17 mouse cellular contexts compared by ENCODE assay signal in the genomic region with DNA sequence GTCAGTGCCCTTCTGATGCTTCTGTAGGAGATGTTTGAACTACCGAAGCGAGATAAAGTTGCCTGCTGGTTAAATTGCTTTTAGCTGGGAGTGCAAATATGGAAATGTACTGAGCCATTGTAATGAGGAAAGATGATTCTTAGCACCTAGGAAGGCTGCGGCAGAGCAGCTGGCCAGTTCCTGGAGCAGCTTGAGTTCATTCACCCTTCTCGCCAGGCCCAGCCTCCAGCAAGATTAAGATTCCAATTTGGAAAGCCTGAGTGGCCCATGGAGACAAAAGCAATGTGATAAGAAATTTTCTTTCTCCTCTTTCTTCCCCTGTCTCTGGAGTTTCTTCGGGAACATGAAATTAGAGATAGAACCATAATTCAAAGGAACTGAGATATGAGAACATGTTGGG.
"Had no signal": no experiment of that assay in that cellular context is flagged by ENCODE, and none has a peak within 500 bp of the region (broad histone marks: within the 10 kb centered on the region; RNA-seq: fewer than 3 reads in every experiment).

No protein-coding gene starts in this region.

- H3K27me3 ChIP-seq: midbrain, embryonic 13.5 days; midbrain, embryonic 15.5 days; neural tube, embryonic 13.5 days; neural tube, embryonic 15.5 days had no signal

- H3K27ac ChIP-seq: midbrain, embryonic 13.5 days; midbrain, embryonic 15.5 days; neural tube, embryonic 13.5 days; neural tube, embryonic 15.5 days had no signal

- H3K4me3 ChIP-seq: midbrain, embryonic 13.5 days; midbrain, embryonic 15.5 days; myocyte; neural tube, embryonic 13.5 days; neural tube, embryonic 15.5 days had no signal

- DNase-seq: lung, embryonic 14.5 days; lung, postnatal 10 days; lung, postnatal 4 days; retina, postnatal 1 day; right cerebral cortex, adult 18-20 months; right cerebral cortex, postnatal 25 days; right cerebral cortex, postnatal 4 days; spleen, adult 18-20 months; thymus, adult 18-20 months; thymus, postnatal 14 days; thymus, postnatal 36 days had no signal

- H3K9me3 ChIP-seq: midbrain, embryonic 13.5 days; midbrain, embryonic 15.5 days; neural tube, embryonic 13.5 days; neural tube, embryonic 15.5 days had no signal

- H3K4me2 ChIP-seq: lung, embryonic 14.5 days; midbrain, embryonic 11.5 days; midbrain, embryonic 13.5 days; midbrain, embryonic 15.5 days; neural tube, embryonic 13.5 days; neural tube, embryonic 15.5 days had no signal

- H3K9ac ChIP-seq: lung, embryonic 14.5 days; midbrain, embryonic 13.5 days; midbrain, embryonic 15.5 days; neural tube, embryonic 13.5 days; neural tube, embryonic 15.5 days had no signal

- H3K4me1 ChIP-seq: midbrain, embryonic 15.5 days; neural tube, embryonic 13.5 days; neural tube, embryonic 15.5 days had no signal

- H3K36me3 ChIP-seq: midbrain, embryonic 13.5 days; midbrain, embryonic 15.5 days; neural tube, embryonic 13.5 days; neural tube, embryonic 15.5 days had no signal

- ATAC-seq: midbrain, embryonic 13.5 days; midbrain, embryonic 15.5 days had no signal
